Mouse (Mus musculus) liver, embryonic 14 days (tissue): Measurements from ENCODE around the gene Spag6l. TPM values are rescaled to one million over a fixed set of nuclear protein-coding genes. Genes with fewer than 3 reads are reported as not detected.

ENCODE experiments used
- polyA plus RNA-seq: library from polyadenylated mRNA; depleted of rRNA; stranded (reverse); fragments of >200 nt; gene quantifications from 2 replicates; pipeline ENCODE4 v1.2.3, GENCODE M21; 2012; rRNA removed

The Spag6l gene
- polyA plus RNA-seq: 0.02 and 0.03 TPM in 2 replicates

GRCm38 (mm10) chr16:16828757-16829615 lies at the start of gene Spag6l:
Spag6l (minus strand) TSS chr16:16829456.

GRCm38 (mm10) chr16:16870617-16871331 lies 41.5 kb upstream of the Spag6l start, which contains the start of the genes Top3b and Vpreb1:
Top3b (plus strand) TSS chr16:16870736.
Vpreb1 (minus strand) TSS chr16:16870843.

DNA sequence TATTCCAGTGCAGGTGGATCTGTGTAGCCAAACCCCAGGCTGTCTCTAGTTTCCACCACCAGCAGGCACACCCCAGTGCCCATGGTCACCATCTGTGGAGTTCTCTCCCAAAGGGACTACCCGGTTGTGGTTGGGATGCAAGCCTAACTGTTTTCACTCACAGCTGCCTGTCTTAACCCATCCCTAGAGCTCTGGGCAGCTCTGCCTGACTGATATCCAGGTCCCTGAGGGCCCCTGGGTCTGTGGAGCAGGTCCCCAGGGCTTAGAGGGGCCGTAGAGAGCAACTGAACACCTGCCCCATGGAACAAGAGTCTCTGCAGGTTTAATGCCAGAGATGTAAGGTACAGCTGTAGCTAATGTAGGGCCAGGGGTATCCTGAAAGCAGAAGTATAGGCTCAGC lies 34.7 kb upstream of the Spag6l start, which contains the start of gene Igll1:
Gene Igll1, minus strand, starts transcription at position 8 of the 400 bp plus-strand sequence.

Other genes with a start within 250 kb of the Spag6l start
- 0.71 and 0.88 TPM in 2 replicates for gene Fgd4, start 228.9 kb downstream of the Spag6l start, polyA plus RNA-seq
- gene Olfr19, start 153.1 kb downstream of the Spag6l start, polyA plus RNA-seq: not detected in 2 replicates
- 1.1 and 1.6 TPM in 2 replicates for gene Igll1, start 34.5 kb upstream of the Spag6l start, polyA plus RNA-seq
- 24.8 and 28.3 TPM in 2 replicates for gene Top3b, start 41.3 kb upstream of the Spag6l start, polyA plus RNA-seq
- 1.2 and 1.3 TPM in 2 replicates for gene Vpreb1, start 41.4 kb upstream of the Spag6l start, polyA plus RNA-seq
- gene Ppm1f, start 67.0 kb upstream of the Spag6l start, polyA plus RNA-seq: 4.8 and 5.5 TPM in 2 replicates
- 54.9 and 64.9 TPM in 2 replicates for gene Mapk1, start 153.9 kb upstream of the Spag6l start, polyA plus RNA-seq
- gene Ypel1, start 240.2 kb upstream of the Spag6l start, polyA plus RNA-seq: 0.32 and 0.42 TPM in 2 replicates